In the genomic region with DNA sequence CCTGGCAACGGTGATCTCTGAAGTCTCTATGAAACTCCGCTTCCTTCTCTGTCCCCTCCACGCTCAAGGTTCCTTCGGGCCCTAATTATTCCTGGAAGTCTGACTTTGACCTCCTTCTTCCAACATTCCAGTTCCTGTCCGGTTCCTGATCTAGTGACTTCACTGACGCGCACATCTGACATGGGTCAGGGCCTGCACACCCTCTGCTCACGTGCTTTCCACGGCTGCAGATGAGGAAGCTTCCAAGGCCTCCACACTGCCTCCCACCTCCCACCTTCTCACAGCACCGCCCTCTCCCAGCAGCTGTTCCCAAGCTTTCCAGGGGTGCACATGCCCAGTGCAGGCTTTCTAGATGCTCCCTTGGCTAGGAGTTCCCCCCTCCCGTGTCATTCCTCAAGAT, we compare ENCODE assay signal across 21 mouse cellular contexts. TPM values are rescaled to one million over a fixed set of nuclear protein-coding genes. Genes with fewer than 3 reads are reported as not detected.
DNase-seq lines count a peak whose midpoint lies in the region; ATAC-seq and TF ChIP-seq lines count a peak whose summit lies in the region.
"Had no signal": no experiment of that assay in that cellular context is flagged by ENCODE, and none has a peak within 500 bp of the region (broad histone marks: within the 10 kb centered on the region; RNA-seq: fewer than 3 reads in every experiment).

No protein-coding gene starts in this region.

- ATAC-seq in heart, embryonic 12.5 days (ENCODE audit: insufficient number of reproducible peaks, low FRiP score): no peak
- peak; percentile 87 for ATAC-seq in kidney, postnatal 0 days (replicated peaks; ENCODE audit: low FRiP score, low read depth)
- 0 out of 2 replicates have a peak, but pooled peaks have one; percentile 33 for ATAC-seq in lung, embryonic 15.5 days (ENCODE audit: borderline replicate concordance, extremely low read depth, low FRiP score, low TSS enrichment)
- ATAC-seq: activated CD4-positive, CD25-positive, alpha-beta regulatory T cell, adult 4 months; forebrain, embryonic 16.5 days; hindbrain, embryonic 16.5 days had no signal

- no peaks in the 10 kb centered on the region for H3K36me3 ChIP-seq in heart, embryonic 12.5 days
- no peaks in the 10 kb centered on the region for H3K36me3 ChIP-seq in kidney, postnatal 0 days (ENCODE audit: insufficient read depth, low read length)
- no peaks in the 10 kb centered on the region for H3K36me3 ChIP-seq in kidney, adult 2 months (ENCODE audit: control insufficient read depth, insufficient read depth, low read length)
- H3K36me3 ChIP-seq in lung, embryonic 15.5 days: no peaks in the 10 kb centered on the region
- H3K36me3 ChIP-seq: embryonic facial prominence, embryonic 13.5 days; forebrain, embryonic 12.5 days; heart, embryonic 13.5 days; hindbrain, embryonic 12.5 days had no signal

- H3K4me1 ChIP-seq in heart, embryonic 12.5 days (replicated peaks): no peaks in the 10 kb centered on the region
- H3K4me1 ChIP-seq in kidney, postnatal 0 days (replicated peaks; ENCODE audit: insufficient read depth, low read length): no peaks in the 10 kb centered on the region; the same call in 1 of the 2 replicates
- H3K4me1 ChIP-seq in kidney, adult 2 months (ENCODE audit: control insufficient read depth, insufficient read depth, low read length): no peaks in the 10 kb centered on the region
- peaks cover 15% of the 10 kb centered on the region for H3K4me1 ChIP-seq in lung, embryonic 15.5 days
- peaks cover 12% of the 10 kb centered on the region for H3K4me1 ChIP-seq in lung, adult 2 months (ENCODE audit: control insufficient read depth, insufficient read depth, low read length)
- H3K4me1 ChIP-seq: embryonic facial prominence, embryonic 13.5 days; forebrain, embryonic 12.5 days; heart, embryonic 13.5 days; hindbrain, embryonic 12.5 days had no signal

- H3K4me2 ChIP-seq in heart, embryonic 12.5 days: no peak overlapping the region
- no peak overlapping the region for H3K4me2 ChIP-seq in kidney, postnatal 0 days (ENCODE audit: low read length)
- H3K4me2 ChIP-seq in lung, embryonic 15.5 days: no peak overlapping the region
- H3K4me2 ChIP-seq: embryonic facial prominence, embryonic 13.5 days; forebrain, embryonic 12.5 days; heart, embryonic 13.5 days; hindbrain, embryonic 12.5 days had no signal

- no peak for TF ChIP-seq CTCF in kidney, postnatal 0 days (IDR thresholded peaks at IDR 0.05; ENCODE audit: low read depth)
- TF ChIP-seq CTCF in kidney, adult 2 months (conservative IDR thresholded peaks at IDR 0.05; ENCODE audit: insufficient read depth, insufficient read length, low read depth, low read length): no peak
- no peak for TF ChIP-seq CTCF in lung, adult 2 months (IDR thresholded peaks at IDR 0.05; ENCODE audit: insufficient read depth, low read length)

- H3K9me3 ChIP-seq in heart, embryonic 12.5 days (replicated peaks): no peaks in the 10 kb centered on the region
- no peaks in the 10 kb centered on the region for H3K9me3 ChIP-seq in kidney, postnatal 0 days (replicated peaks; ENCODE audit: low read length)
- H3K9me3 ChIP-seq in lung, embryonic 15.5 days: no peaks in the 10 kb centered on the region
- H3K9me3 ChIP-seq: embryonic facial prominence, embryonic 13.5 days; forebrain, embryonic 12.5 days; heart, embryonic 13.5 days; hindbrain, embryonic 12.5 days had no signal

- TF ChIP-seq POLR2A in kidney, adult 2 months (IDR thresholded peaks at IDR 0.05; ENCODE audit: low read depth, low read length): no peak
- no peak for TF ChIP-seq POLR2A in lung, adult 2 months (IDR thresholded peaks at IDR 0.05; ENCODE audit: borderline replicate concordance, extremely low read depth, low read depth, low read length)

- H3K27ac ChIP-seq in heart, embryonic 12.5 days (ENCODE audit: poor library complexity, severe bottlenecking): no peak overlapping the region
- no peak overlapping the region for H3K27ac ChIP-seq in kidney, postnatal 0 days
- no peak overlapping the region for H3K27ac ChIP-seq in kidney, adult 2 months (ENCODE audit: insufficient read depth, low read depth, low read length)
- H3K27ac ChIP-seq in lung, embryonic 15.5 days: 0 out of 2 replicates have a peak overlapping the region, but pooled peaks have one; percentile 10
- H3K27ac ChIP-seq: embryonic facial prominence, embryonic 13.5 days; forebrain, embryonic 12.5 days; heart, adult 2 months; heart, embryonic 13.5 days; hindbrain, embryonic 12.5 days had no signal

- WGBS in heart, embryonic 12.5 days: 72% methylated on average over 11 of the region's 11 CpGs
- 50% methylated on average over 11 of the region's 11 CpGs for WGBS in kidney, postnatal 0 days
- 38% methylated on average over 11 of the region's 11 CpGs for WGBS in kidney, adult 2 months
- 57% methylated on average over 11 of the region's 11 CpGs for WGBS in lung, embryonic 15.5 days
- 45% methylated on average over 11 of the region's 11 CpGs for WGBS in lung, adult 2 months

- DNase-seq in heart, adult 11 months: peak; percentile 94
- DNase-seq in kidney, postnatal 0 days (ENCODE audit: low spot score): peak; percentile 11
- no peak for DNase-seq in kidney, adult 2 months
- DNase-seq in lung, postnatal 25 days (ENCODE audit: low spot score): no peak
- peak; percentile 33 to 45 for DNase-seq in lung, postnatal 4 days
- DNase-seq in lung, adult 2 months: no peak
- DNase-seq: cerebellum, adult 11 months; cerebellum, adult 8-10 months; cerebellum, postnatal 14 days; gastrocnemius, postnatal 10 days; heart, postnatal 36 days had no signal

- no peaks in the 10 kb centered on the region for H3K27me3 ChIP-seq in heart, embryonic 12.5 days (replicated peaks)
- H3K27me3 ChIP-seq in kidney, postnatal 0 days (ENCODE audit: insufficient read depth, low read length): no peaks in the 10 kb centered on the region
- H3K27me3 ChIP-seq in kidney, adult 2 months (replicated peaks; ENCODE audit: control insufficient read depth, insufficient read depth, low read length): no peaks in the 10 kb centered on the region
- H3K27me3 ChIP-seq in lung, embryonic 15.5 days: no peaks in the 10 kb centered on the region
- H3K27me3 ChIP-seq: embryonic facial prominence, embryonic 13.5 days; forebrain, embryonic 12.5 days; hindbrain, embryonic 12.5 days had no signal

- H3K4me3 ChIP-seq in heart, embryonic 12.5 days: no peak overlapping the region
- H3K4me3 ChIP-seq in kidney, postnatal 0 days (replicated peaks; ENCODE audit: low read depth, low read length): no peak overlapping the region
- H3K4me3 ChIP-seq in kidney, adult 2 months (ENCODE audit: insufficient read depth, low read depth, low read length): no peak overlapping the region
- H3K4me3 ChIP-seq in lung, embryonic 15.5 days: no peak overlapping the region
- no peak overlapping the region for H3K4me3 ChIP-seq in lung, adult 2 months (replicated peaks; ENCODE audit: extremely low read depth, low read depth, low read length)
- H3K4me3 ChIP-seq: embryonic facial prominence, embryonic 13.5 days; forebrain, embryonic 12.5 days; heart, adult 2 months; heart, embryonic 13.5 days; hindbrain, embryonic 12.5 days had no signal

- no peak overlapping the region for H3K9ac ChIP-seq in heart, embryonic 12.5 days
- no peak overlapping the region for H3K9ac ChIP-seq in kidney, postnatal 0 days (ENCODE audit: low read depth, low read length)
- H3K9ac ChIP-seq in lung, embryonic 15.5 days: no peak overlapping the region
- H3K9ac ChIP-seq: embryonic facial prominence, embryonic 13.5 days; forebrain, embryonic 12.5 days; heart, embryonic 13.5 days; hindbrain, embryonic 12.5 days had no signal

RNA-seq across cellular contexts. Expression of a gene that starts 25.5 kb away (rescaled TPM):
- 5.3 and 6.4 TPM in 2 replicates for polyA plus RNA-seq in heart, embryonic 12.5 days (2016; fragmentation: Nextera tagmentation; extraction: Ambion mirVana)
- 107 and 113 TPM in 2 replicates for polyA plus RNA-seq in kidney, postnatal 0 days (2015; fragmentation: Nextera tagmentation; extraction: Ambion mirVana)
- polyA plus RNA-seq in kidney, adult 2 months (2012; rRNA removed): 28.1 and 33.6 TPM in 2 replicates
- polyA plus RNA-seq in lung, embryonic 15.5 days (2015; fragmentation: Nextera tagmentation; extraction: Ambion mirVana): 117 and 126 TPM in 2 replicates
- 753 and 874 TPM in 2 replicates for polyA plus RNA-seq in lung, adult 2 months (2012; rRNA removed)
- polyA plus RNA-seq: activated CD4-positive, CD25-positive, alpha-beta regulatory T cell, adult 4 months had no signal

Comparison
In these comparisons a context has a peak if more than half of its experiments do, and no peak if none do; other contexts are left out.
1. DNase-seq: peak in heart, adult 11 months (single experiment), kidney, postnatal 0 days (single experiment) and lung, postnatal 4 days (2 of 2); none in kidney, adult 2 months (single experiment), lung, postnatal 25 days (single experiment) and lung, adult 2 months (single experiment).